Mouse (Mus musculus): Measurements from ENCODE around the gene Nsd2.
"Not testable (repeated sequence)": the region's sequence is repeated elsewhere in the genome, so short reads cannot be mapped to it uniquely, and the experiment has no call there.

Nsd2 gene

DNA sequence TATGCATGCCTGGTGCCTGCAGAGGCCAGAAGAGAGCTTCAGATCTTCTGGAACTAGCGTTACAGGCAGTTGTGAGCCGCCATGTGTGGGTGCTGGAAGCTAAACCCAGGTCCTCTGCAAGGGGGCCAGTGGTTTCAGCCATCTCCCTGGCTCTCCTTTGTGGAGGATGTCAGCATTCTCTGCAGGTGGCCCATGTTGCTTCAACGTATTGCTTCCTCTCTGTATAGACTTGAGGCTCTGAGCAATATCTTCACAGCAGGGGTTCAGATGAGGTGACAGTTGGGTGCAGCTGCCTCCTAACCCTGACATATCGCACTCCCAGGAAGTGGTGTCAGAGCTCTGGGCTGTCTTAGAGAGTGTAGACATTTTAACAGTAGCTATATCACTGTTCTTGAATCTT, 30.9 kb downstream of the Nsd2 start:
- DNase-seq (ENCODE audit: low spot score in 2 of 2) = no peak

GRCm38 (mm10) chr5:33853086-33853485, 32.6 kb downstream of the Nsd2 start:
- DNase-seq (ENCODE audit: low spot score in 2 of 2) = no peak

- no peak for DNase-seq (ENCODE audit: low spot score in 2 of 2)
These were observed 33.5 kb downstream of the Nsd2 start for GRCm38 (mm10) chr5:33854019-33854418.

- DNase-seq (ENCODE audit: low spot score in 2 of 2) = no peak
These were observed 37.2 kb downstream of the Nsd2 start for GRCm38 (mm10) chr5:33857693-33858092.

DNA sequence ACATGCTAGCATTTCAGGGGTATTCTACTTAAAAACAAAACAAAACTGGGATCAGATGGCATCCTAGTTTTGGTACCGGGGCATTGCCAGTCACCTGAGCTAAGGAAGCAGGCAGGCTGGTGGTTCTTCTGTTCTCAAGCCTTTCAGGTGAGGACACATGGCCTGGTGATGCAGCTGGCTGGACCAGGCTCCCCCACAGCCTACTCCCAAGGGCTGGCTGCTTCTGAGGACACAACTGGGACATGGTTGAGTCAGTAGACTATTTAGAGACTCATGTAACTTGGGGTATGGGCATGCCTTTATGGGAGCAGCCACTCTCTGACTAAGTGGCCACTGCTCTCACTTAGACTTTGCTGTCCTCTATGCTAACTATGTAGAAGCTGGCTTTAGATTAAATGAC, 54.9 kb downstream of the Nsd2 start:
- DNase-seq (ENCODE audit: low spot score in 2 of 2) = no peak

DNA sequence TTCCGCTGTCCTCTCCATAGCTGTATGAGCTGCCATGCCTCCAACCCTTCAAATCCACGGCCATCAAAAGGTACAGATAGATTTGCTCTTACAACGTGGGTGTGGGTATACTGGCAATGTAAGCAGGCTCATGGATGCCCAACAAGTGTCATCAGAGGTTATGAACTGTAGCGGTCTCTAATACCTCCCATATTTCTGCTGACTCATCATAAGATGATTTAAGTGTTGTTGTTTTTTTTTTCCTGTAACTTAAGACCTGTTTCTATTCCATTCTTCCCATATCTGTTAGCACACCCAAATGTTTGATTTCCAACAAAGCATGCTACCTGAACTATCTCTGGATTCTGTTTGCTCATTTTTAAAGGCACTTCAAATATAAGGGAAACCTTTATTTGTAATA, 60.6 kb downstream of the Nsd2 start:
- no peak for DNase-seq (ENCODE audit: low spot score in 2 of 2)

DNA sequence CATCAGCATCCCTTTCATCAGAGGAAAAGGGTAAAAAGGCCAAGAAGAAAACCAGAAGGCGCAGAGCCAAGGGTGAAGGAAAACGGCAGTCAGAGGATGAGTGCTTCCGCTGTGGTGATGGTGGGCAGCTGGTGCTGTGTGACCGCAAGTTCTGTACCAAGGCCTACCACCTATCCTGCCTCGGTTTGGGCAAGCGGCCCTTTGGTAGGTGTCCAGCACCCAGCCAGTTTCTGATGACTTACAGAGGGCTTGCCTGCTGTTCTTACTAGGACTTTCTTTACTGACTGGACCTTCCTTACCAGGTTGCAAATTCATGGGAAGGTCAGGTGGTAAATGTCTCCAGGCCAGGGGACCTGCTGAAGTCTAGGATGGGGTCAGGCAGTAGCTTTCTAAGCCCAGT, 72.9 kb downstream of the Nsd2 start:
- DNase-seq (ENCODE audit: low spot score in 2 of 2) = no peak

DNA sequence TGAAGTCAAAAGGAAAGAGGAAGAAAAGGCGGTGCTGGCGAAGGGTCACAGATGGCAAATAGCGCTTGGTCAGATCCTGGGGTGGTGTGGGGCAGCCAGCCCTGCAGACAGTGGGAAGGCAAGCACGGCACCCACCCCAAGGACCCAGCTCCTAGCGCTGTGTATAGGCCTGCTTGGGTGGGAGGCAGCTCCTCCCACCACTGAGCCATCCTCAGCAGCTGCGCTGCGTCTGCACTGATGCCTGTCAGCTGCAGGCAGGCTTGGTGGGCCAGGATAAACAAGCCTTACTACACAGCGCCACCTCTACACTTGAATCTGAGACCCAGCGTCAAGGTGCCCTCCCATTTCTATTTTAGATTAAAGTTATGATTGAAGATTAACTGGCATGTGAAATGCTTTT, 74.6 kb downstream of the Nsd2 start:
- no peak for DNase-seq (ENCODE audit: low spot score in 2 of 2)

- DNase-seq (ENCODE audit: low spot score in 2 of 2) = no peak
These were observed 76.6 kb downstream of the Nsd2 start for GRCm38 (mm10) chr5:33897158-33897557.

- DNase-seq (ENCODE audit: low spot score in 2 of 2) = no peak
These were observed 78.1 kb downstream of the Nsd2 start for GRCm38 (mm10) chr5:33898671-33899070.

DNA sequence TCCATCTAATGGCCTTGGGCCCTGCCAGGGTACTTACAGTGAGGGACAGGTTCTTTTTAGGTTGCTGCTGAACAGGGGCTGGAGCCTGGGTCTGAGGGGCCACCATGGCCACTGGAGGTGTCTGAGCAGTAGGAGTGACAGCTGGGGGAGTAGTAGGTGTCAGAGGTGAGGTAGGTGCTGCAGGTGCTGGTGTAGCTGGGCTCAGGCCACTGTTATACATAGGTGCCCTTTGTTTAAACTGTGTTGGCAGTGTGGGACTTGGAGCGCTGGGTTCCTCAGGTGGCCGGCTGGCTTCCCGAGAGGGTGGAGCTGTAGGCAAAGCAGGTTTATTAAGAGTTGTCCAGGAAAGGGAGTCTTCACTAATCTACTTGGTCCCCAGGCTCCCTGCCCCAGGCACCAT, 78.7 kb downstream of the Nsd2 start:
- no peak for DNase-seq (ENCODE audit: low spot score in 2 of 2)

GRCm38 (mm10) chr5:33900101-33900500, 79.6 kb downstream of the Nsd2 start:
- no peak for DNase-seq (ENCODE audit: low spot score in 2 of 2)

DNA sequence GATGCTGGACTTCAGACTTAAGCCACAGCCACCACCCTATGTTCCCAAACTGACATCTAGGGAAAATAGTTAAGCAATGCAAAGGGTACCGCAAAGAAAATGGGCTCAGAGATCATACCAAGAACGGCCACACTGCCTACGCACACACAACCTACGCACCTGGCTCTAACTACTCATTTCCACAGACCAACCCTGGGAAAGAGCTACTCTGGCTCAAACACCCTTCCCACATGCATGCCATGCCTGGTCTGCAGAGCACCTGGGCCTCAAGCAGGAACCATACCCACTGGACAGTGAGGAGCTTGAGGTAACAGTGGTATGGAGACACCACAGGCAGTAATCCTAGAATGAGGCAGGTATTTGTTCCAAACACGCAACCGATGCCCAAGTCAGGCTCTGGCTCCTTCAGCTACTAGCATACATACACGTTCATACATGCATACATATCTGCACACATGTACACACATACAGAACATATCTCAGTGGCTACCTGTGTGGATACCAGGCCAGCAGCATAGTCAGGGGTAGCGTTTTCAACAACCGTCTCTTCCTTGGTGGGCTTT, 80.3 kb downstream of the Nsd2 start:
- no peak for DNase-seq (ENCODE audit: low spot score in 2 of 2)

DNA sequence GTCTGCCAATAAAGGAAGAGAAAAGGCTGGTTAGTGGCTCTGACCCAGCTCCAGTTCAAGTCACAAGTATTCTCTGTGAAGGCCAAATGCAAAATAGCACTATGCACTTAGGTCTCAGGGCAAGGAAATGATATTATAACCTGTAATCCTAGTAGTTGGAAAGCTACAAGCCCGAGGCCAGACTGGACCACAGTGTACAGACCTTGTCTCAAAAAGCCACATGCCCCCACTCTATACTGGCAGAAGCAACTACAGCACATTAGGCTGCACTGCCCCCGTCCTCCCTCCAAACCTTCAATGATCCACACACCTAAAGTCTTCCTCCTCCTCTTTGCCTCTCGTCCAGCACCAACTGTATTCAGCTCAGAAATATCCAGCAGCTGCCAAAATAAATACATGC, 80.8 kb downstream of the Nsd2 start:
- no peak for DNase-seq (ENCODE audit: low spot score in 2 of 2)

DNA sequence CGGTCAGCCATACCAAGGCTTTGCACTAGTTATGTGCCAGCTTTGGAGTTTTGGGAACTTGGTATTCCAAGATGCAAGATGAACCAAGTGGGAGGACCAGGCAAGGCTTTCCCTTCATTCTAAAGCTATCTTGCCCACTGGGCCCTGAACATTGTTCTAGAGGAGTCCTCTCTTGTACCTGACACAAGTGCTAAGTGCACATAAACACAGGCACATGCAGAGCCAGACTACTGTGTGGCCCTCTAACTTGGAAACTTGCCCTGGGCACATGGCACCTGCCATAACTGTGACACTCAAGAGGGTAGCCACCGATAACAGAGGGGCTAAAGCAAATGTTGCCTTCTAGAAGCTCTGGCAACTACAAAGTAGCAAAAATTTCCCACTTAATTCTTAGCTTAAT, 82.2 kb downstream of the Nsd2 start:
- no peak for DNase-seq (ENCODE audit: low spot score in 2 of 2)

DNA sequence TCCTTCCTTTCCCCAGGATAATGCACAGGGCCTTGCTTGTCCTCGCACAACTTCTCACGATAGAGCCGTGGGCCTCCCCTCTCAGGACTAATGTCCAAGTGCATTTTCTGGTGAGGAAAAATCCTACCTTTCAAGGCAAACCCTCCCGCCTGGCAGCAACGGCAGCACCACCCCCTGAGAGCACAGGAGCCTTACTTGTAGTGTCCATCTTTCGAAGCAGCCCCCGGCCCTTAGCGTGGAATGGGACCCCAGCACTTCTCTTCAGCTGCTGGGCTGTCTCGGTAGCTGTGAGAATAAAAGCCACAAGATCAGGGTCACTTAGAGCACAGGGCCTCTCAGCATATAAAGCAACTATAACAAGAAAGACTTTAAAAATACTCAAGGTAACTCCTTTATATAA, 82.7 kb downstream of the Nsd2 start:
- no peak for DNase-seq (ENCODE audit: low spot score in 2 of 2)

- DNase-seq (ENCODE audit: low spot score in 2 of 2) = not testable (repeated sequence)
These were observed 94.5 kb downstream of the Nsd2 start for GRCm38 (mm10) chr5:33915031-33915430.

- DNase-seq (ENCODE audit: low spot score in 2 of 2) = not testable (repeated sequence)
These were observed 96.1 kb downstream of the Nsd2 start for GRCm38 (mm10) chr5:33916616-33917015.

DNA sequence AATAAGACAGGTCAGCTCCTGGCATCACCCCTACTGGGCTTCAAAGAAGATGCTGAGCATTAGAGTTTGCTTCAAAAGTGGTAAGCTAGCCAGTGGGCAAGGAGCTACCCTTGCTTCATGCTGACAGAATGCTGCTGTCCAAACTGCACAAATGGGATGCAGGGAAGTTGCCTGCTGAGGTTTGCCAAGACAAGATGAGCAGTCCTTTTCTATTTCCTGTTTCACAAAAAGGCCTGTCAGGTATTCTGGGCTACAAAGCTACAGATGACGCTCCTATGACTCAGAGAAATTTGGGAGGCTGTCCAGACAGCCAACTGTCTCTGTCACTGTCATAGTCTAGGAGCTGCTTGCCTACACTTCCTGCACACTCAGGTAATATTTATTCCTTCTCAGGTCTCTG, 98.9 kb downstream of the Nsd2 start:
- no peak for DNase-seq (ENCODE audit: low spot score in 2 of 2)

GRCm38 (mm10) chr5:33920037-33920436, 99.5 kb downstream of the Nsd2 start:
- DNase-seq (ENCODE audit: low spot score in 2 of 2) = no peak

- no peak for DNase-seq (ENCODE audit: low spot score in 2 of 2)
These were observed 100.4 kb downstream of the Nsd2 start for GRCm38 (mm10) chr5:33920924-33921323.

- DNase-seq (ENCODE audit: low spot score in 2 of 2) = no peak
These were observed 101.1 kb downstream of the Nsd2 start for GRCm38 (mm10) chr5:33921486-33922235.

DNA sequence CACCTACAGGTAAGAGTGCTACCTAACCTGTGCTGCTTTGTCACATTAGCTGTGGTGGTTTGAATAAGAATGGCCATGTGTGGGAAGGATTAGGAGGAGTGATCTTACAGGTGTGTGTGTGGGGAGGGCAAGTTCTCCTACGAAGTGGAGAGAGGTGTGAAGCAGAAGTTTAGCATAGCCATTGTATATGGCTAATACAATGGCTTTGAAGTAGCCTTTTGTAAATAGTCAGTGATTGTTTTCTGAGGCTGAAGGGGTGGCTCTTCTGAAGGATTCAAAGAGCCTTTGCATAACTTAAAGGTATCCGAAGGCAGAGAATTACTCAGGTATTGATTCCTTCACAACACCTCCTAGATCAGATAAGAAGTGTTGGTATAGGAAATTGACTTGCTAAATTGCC, 102.0 kb downstream of the Nsd2 start:
- DNase-seq (ENCODE audit: low spot score in 2 of 2) = no peak

DNA sequence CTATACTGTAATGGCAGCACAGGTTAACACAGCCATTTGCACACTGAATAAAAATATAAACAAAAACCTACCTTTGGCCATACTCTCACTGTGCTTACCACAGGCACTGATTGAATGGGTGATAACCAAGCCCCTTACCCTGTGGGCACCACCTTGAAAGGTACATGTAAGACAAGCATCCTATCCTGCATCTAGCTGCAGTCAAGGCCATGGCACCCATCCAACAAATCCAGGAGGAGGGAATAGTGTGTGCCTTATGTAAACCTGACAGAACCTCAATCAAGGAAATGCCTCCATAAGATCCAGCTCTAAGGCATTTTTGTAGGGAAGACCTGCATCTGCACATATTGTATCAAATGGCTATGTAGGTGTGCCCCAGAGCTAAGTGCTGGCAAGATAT, 105.6 kb downstream of the Nsd2 start:
- no peak for DNase-seq (ENCODE audit: low spot score in 2 of 2)

All from cerebellum, postnatal 4 days (tissue).